Mouse (Mus musculus) small intestine, adult 2 months (tissue): ENCODE data around the gene Dop1b. TPM values are rescaled to one million over a fixed set of nuclear protein-coding genes. Genes with fewer than 3 reads are reported as not detected.
"Not testable (repeated sequence)": the region's sequence is repeated elsewhere in the genome, so short reads cannot be mapped to it uniquely, and the experiment has no call there.

Experiments
- H3K27ac ChIP-seq: fragments of 200-500 bp; 2 replicates; pipeline ENCODE4 v1.5.1; 2012; ENCODE audit warnings: low read depth, low read length, control low read depth, inconsistent platforms; ENCODE audit not compliant: insufficient read depth
- H3K27me3 ChIP-seq: fragments of 200-500 bp; 2 replicates; pipeline ENCODE4 v1.6.1; 2012; ENCODE audit warnings: mild to moderate bottlenecking, moderate library complexity, low read length, inconsistent platforms; ENCODE audit not compliant: control insufficient read depth, insufficient read depth
- H3K36me3 ChIP-seq: fragments of 200-500 bp; 2 replicates; pipeline ENCODE4 v1.6.1; 2012; ENCODE audit warnings: mild to moderate bottlenecking, low read length, control low read depth, inconsistent platforms; ENCODE audit not compliant: control insufficient read depth, insufficient read depth
- H3K4me1 ChIP-seq: fragments of 200-500 bp; 2 replicates; pipeline ENCODE4 v1.6.1; 2012; ENCODE audit warnings: low read length, inconsistent platforms, mixed read lengths; ENCODE audit not compliant: control insufficient read depth, insufficient read depth, insufficient read length
- H3K4me3 ChIP-seq: fragments of 200-500 bp; 2 replicates; pipeline ENCODE4 v1.5.1; 2012; ENCODE audit warnings: low read depth, mild to moderate bottlenecking, control low read depth, inconsistent platforms, low read length, moderate library complexity
- CTCF ChIP-seq: fragments of 200-500 bp; IDR thresholded peaks from 2 replicates; pipeline ENCODE4 v1.5.1; 2012; ENCODE audit warnings: low read depth, mild to moderate bottlenecking, control low read depth, inconsistent platforms, low read length, moderate library complexity, mixed read lengths; ENCODE audit not compliant: insufficient replicate concordance, insufficient read length; ENCODE audit errors: extremely low read depth
- POLR2A ChIP-seq: fragments of 200-500 bp; IDR thresholded peaks from 2 replicates; pipeline ENCODE4 v1.6.1; 2012; ENCODE audit warnings: low read depth, mild to moderate bottlenecking, control low read depth, inconsistent platforms, low read length, moderate library complexity
- WGBS: fragments of 180-500 bp; shearing (Covaris S2); methylation state at CpG from one replicate; pipeline ENCODE4 v1.1.7; 2018; 5-methylcytosine and 5-hydroxymethylcytosine counted together
- polyA plus RNA-seq: library from polyadenylated mRNA; depleted of rRNA; stranded (reverse); fragments of >200 nt; gene quantifications from 2 replicates; pipeline ENCODE4 v1.2.3, GENCODE M21; 2012

The Dop1b gene
- polyA plus RNA-seq, 1 experiment: 94.1 TPM

- TF ChIP-seq CTCF (no peak), POLR2A (no peak)
- peaks cover 3% of the 10 kb centered on the region; the same call in 1 of the 2 replicates for H3K4me1 ChIP-seq
- 87% methylated on average over 4 of the region's 4 CpGs for WGBS
- H3K27me3 ChIP-seq: no peaks in the 10 kb centered on the region
- no peak overlapping the region for H3K27ac ChIP-seq
- no peaks in the 10 kb centered on the region for H3K36me3 ChIP-seq
- no peak overlapping the region for H3K4me3 ChIP-seq
Observed at GRCm38 (mm10) chr16:93824799-93825198, 113.1 kb downstream of the Dop1b start.

DNA sequence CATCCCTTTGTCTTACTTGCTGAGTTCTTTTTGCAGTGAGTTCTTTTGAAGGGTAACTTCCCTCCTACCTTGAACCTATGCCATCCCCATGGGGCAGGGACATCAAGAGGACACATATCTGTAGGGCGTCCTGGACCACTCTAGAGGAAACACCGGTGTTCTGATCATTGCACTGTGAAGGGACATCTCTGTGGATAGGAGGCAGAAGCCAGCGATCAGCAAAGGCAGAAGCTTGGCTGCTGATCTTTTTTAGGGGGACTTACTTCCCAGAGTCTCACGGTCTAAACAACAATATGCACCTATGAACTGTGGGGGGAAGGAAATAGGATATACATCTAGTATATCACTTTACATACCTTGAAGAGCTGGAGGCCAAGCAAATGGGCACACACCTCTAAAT, 113.8 kb downstream of the Dop1b start:
- no peaks in the 10 kb centered on the region for H3K27me3 ChIP-seq
- H3K27ac ChIP-seq: no peak overlapping the region
- peaks cover 3% of the 10 kb centered on the region; the same call in 1 of the 2 replicates for H3K4me1 ChIP-seq
- TF ChIP-seq POLR2A (no peak), CTCF (no peak)
- H3K4me3 ChIP-seq: no peak overlapping the region
- no peaks in the 10 kb centered on the region for H3K36me3 ChIP-seq
- WGBS: 89% methylated on average over 4 of the region's 4 CpGs

DNA sequence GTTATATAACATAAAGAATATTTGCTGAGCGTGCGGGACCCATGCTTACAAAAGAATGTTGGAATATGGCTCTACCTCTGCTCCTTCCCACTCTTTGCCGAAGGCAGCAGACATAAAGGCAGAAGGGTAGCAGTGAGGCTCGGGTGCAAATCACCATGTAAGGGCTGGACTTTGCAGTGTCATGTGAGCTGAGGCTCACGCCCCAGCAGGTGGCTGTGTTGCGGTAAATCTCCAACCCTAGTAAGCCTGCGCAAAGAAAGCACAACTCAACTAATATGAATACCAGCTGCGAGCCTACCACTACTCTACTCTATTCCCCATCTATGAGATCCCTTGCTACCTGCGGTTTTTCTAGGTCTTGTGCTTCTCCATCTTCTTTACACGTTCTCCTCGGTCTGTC, 114.3 kb downstream of the Dop1b start:
- Histone ChIP-seq H3K4me1 (peaks cover 3% of the 10 kb centered on the region; the same call in 1 of the 2 replicates), H3K4me3 (no peak overlapping the region), H3K36me3 (no peaks in the 10 kb centered on the region), H3K27me3 (no peaks in the 10 kb centered on the region), H3K27ac (no peak overlapping the region)
- WGBS: 82% methylated on average over 11 of the region's 11 CpGs
- TF ChIP-seq CTCF (no peak), POLR2A (no peak)

- H3K36me3 ChIP-seq, H3K4me1 ChIP-seq, H3K27me3 ChIP-seq, H3K4me3 ChIP-seq, H3K27ac ChIP-seq: not testable (repeated sequence)
- WGBS: 62% methylated on average over 5 of the region's 5 CpGs
Observed at GRCm38 (mm10) chr16:93826478-93826877, 114.8 kb downstream of the Dop1b start.

DNA sequence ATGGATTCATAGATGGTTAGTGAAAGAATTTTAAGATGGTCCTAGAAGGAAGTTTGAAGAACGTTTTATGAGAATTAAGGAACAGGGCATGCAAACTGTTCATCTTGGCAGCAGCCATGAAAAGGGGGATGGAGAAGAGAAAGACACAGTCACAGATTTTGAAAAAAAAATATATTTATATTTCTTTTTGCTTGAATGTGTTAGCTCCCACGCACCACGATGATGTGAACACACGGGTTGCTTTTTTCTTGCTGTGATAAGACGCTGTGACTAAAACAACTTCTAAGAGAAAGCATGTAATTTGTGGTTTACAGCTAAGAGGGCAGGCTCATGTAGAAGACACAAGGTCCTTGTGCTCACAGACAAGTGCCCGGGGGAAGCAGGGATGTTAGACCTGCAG, 115.2 kb downstream of the Dop1b start:
- H3K36me3 ChIP-seq: no peaks in the 10 kb centered on the region
- no peaks in the 10 kb centered on the region for H3K27me3 ChIP-seq
- no peak overlapping the region for H3K4me3 ChIP-seq
- H3K4me1 ChIP-seq: peaks cover 3% of the 10 kb centered on the region; the same call in 1 of the 2 replicates
- no peak overlapping the region for H3K27ac ChIP-seq
- no peak for TF ChIP-seq POLR2A
- no peak for TF ChIP-seq CTCF
- 88% methylated on average over 6 of the region's 6 CpGs for WGBS

DNA sequence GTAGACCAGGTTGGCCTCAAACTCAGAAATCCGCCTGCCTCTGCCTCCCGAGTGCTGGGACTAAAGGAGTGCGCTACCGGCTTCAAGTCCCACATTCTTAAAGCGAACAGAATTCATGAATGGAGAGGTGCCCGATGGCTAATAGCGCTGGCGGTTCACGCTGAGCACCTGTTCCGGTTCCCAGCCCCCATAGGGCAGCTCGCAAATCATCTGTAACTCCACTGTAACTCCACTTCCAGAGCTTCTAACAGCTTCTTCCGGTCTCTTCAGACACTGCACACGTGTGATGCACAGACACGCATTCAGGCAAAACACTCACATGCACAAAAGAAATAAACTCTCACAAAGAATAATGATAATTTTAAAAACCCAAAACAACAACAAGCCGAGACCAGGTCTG, 117.8 kb downstream of the Dop1b start:
- peaks cover 3% of the 10 kb centered on the region; the same call in 1 of the 2 replicates for H3K4me1 ChIP-seq
- no peaks in the 10 kb centered on the region for H3K27me3 ChIP-seq
- no peak overlapping the region for H3K4me3 ChIP-seq
- 97% methylated on average over 15 of the region's 15 CpGs for WGBS
- no peaks in the 10 kb centered on the region for H3K36me3 ChIP-seq
- TF ChIP-seq POLR2A (no peak), CTCF (no peak)
- H3K27ac ChIP-seq: no peak overlapping the region

GRCm38 (mm10) chr16:93830071-93830470, 118.4 kb downstream of the Dop1b start:
- Histone ChIP-seq H3K4me1 (peaks cover 3% of the 10 kb centered on the region; the same call in 1 of the 2 replicates), H3K27me3 (no peaks in the 10 kb centered on the region), H3K27ac (no peak overlapping the region), H3K4me3 (no peak overlapping the region), H3K36me3 (no peaks in the 10 kb centered on the region)
- TF ChIP-seq CTCF (no peak), POLR2A (no peak)
- WGBS: 82% methylated on average over 9 of the region's 9 CpGs

GRCm38 (mm10) chr16:93830916-93831315, 119.2 kb downstream of the Dop1b start:
- Histone ChIP-seq H3K4me3 (no peak overlapping the region), H3K27me3 (no peaks in the 10 kb centered on the region), H3K4me1 (peaks cover 3% of the 10 kb centered on the region; the same call in 1 of the 2 replicates), H3K36me3 (no peaks in the 10 kb centered on the region), H3K27ac (no peak overlapping the region)
- no peak for TF ChIP-seq CTCF
- no peak for TF ChIP-seq POLR2A
- 82% methylated on average over 5 of the region's 5 CpGs for WGBS
